Mouse (Mus musculus) colon, adult 2 months (tissue): ENCODE measurements around the gene Mob4. TPM values are rescaled to one million over a fixed set of nuclear protein-coding genes. Genes with fewer than 3 reads are reported as not detected.

Experiments used
- polyA plus RNA-seq: library from polyadenylated mRNA; depleted of rRNA; stranded (reverse); fragments of >200 nt; gene quantifications from 2 replicates; pipeline ENCODE4 v1.2.3, GENCODE M21; 2012; rRNA removed

Mob4 gene
- 5.7 and 6.4 TPM in 2 replicates for polyA plus RNA-seq

GRCm38 (mm10) chr1:55130943-55131401 lies at the start of gene Mob4:
Gene Mob4, plus strand, starts transcription at chr1:55131231.

GRCm38 (mm10) chr1:55087932-55088610 lies 43.0 kb upstream of the Mob4 start, which contains the start of the genes Hspe1 and Hspd1:
Gene Hspe1, plus strand, starts transcription at chr1:55088132.
Gene Hspd1, minus strand, starts transcription at chr1:55088243.

Other genes starting within 250 kb of the Mob4 start
- 4.9 and 6.2 TPM in 2 replicates for gene Ankrd44, start 204.8 kb upstream of the Mob4 start, polyA plus RNA-seq
- 17.7 and 20.3 TPM in 2 replicates for gene Sf3b1, start 103.8 kb upstream of the Mob4 start, polyA plus RNA-seq
- 10.7 and 11.7 TPM in 2 replicates for gene Coq10b, start 78.5 kb upstream of the Mob4 start, polyA plus RNA-seq
- 15.5 and 18.3 TPM in 2 replicates for gene Hspe1, start 43.1 kb upstream of the Mob4 start, polyA plus RNA-seq
- 13.7 and 15.8 TPM in 2 replicates for gene Hspd1, start 43.0 kb upstream of the Mob4 start, polyA plus RNA-seq
- 2.1 and 2.2 TPM in 2 replicates for gene Rftn2, start 95.6 kb downstream of the Mob4 start, polyA plus RNA-seq
- gene Mars2, start 105.9 kb downstream of the Mob4 start, polyA plus RNA-seq = 2.4 and 2.8 TPM in 2 replicates
- 0.16 TPM in 1 of 2 replicates, not detected in the other for gene Boll, start 232.2 kb downstream of the Mob4 start, polyA plus RNA-seq